ENCODE assay signal across 19 mouse cellular contexts in genomic region chr3:27544061-27544460, GRCm38 (mm10).
DNase-seq lines count a peak whose midpoint lies in the region.
"Had no signal": no experiment of that assay in that cellular context is flagged by ENCODE, and none has a peak within 500 bp of the region (broad histone marks: within the 10 kb centered on the region; RNA-seq: fewer than 3 reads in every experiment).

No protein-coding gene starts in this region.

- H3K36me3 ChIP-seq in heart, embryonic 10.5 days = peaks cover 22% of the 10 kb centered on the region
- H3K36me3 ChIP-seq: G1E had no signal

- no peaks in the 10 kb centered on the region for H3K4me1 ChIP-seq in heart, embryonic 10.5 days

- DNase-seq in heart, adult 11 months = peak; percentile 65
- no peak for DNase-seq in heart, postnatal 25 days (ENCODE audit: low spot score)
- DNase-seq in heart, embryonic 10.5 days (ENCODE audit: low spot score) = peak; percentile 54
- no peak for DNase-seq in heart, adult 18-20 months
- peak; percentile 23 for DNase-seq in testis, postnatal 10 days (ENCODE audit: low spot score)
- no peak for DNase-seq in testis, postnatal 14 days (ENCODE audit: low spot score)
- DNase-seq: adrenal gland, adult 2 months; adrenal gland, adult 8-10 months; adrenal gland, postnatal 10 days; adrenal gland, postnatal 14 days; adrenal gland, postnatal 25 days; adrenal gland, postnatal 36 days; B cell, adult 2 months; cerebellum, adult 11 months; cerebellum, adult 11-12 months; cerebellum, adult 18-20 months had no signal

- H3K27ac ChIP-seq in heart, embryonic 10.5 days = no peak overlapping the region

- no peaks in the 10 kb centered on the region for H3K27me3 ChIP-seq in heart, embryonic 10.5 days (ENCODE audit: insufficient read depth, poor library complexity, severe bottlenecking)
- H3K27me3 ChIP-seq: CH12.LX, Patski had no signal

- no peaks in the 10 kb centered on the region for H3K9me3 ChIP-seq in heart, embryonic 10.5 days
- H3K9me3 ChIP-seq: G1E had no signal

- WGBS in heart, embryonic 10.5 days = 93% methylated on average over 11 of the region's 11 CpGs

- H3K4me3 ChIP-seq in heart, embryonic 10.5 days = no peak overlapping the region

- intact Hi-C loops in heart, postnatal 25 days (cut with DNase I) = no loop called here

Comparison
In these comparisons a context has a peak if more than half of its experiments do, and no peak if none do; other contexts are left out.
1. DNase-seq: peak in heart, adult 11 months (single experiment), heart, embryonic 10.5 days (single experiment) and testis, postnatal 10 days (single experiment); none in heart, postnatal 25 days (single experiment), heart, adult 18-20 months (0 of 2) and testis, postnatal 14 days (single experiment).